Mouse (Mus musculus): ENCODE results near the gene Fam155a. TPM values are rescaled to one million over a fixed set of nuclear protein-coding genes. Genes with fewer than 3 reads are reported as not detected.

The Fam155a gene
- total and polyA plus RNA-seq, 3 experiments, result not detected

- dilution Hi-C loops (cut with MboI; ENCODE audit: extremely low pct_ligation_motif_present, extremely low pct_unique_long_range_greater_than_20kb, low sequenced_read_pairs), result no loop called here
- TF ChIP-seq POLR2A (IDR thresholded peaks at IDR 0.05; ENCODE audit: low read depth, low read length) (no peak), SIN3A (IDR thresholded peaks at IDR 0.05; ENCODE audit: low read length) (no peak), HCFC1 (IDR thresholded peaks at IDR 0.05; ENCODE audit: low read depth, low read length) (no peak), TCF12 (IDR thresholded peaks at IDR 0.05; ENCODE audit: low read depth, low read length) (no peak), CHD1 (IDR thresholded peaks at IDR 0.05; ENCODE audit: low read depth, low read length) (no peak), ELF1 (IDR thresholded peaks at IDR 0.05; ENCODE audit: low read depth, low read length) (no peak), GABPA (IDR thresholded peaks at IDR 0.05; ENCODE audit: insufficient replicate concordance, low read depth, low read length) (no peak), MAZ (IDR thresholded peaks at IDR 0.05; ENCODE audit: low read depth, low read length) (no peak), RAD21 (IDR thresholded peaks at IDR 0.05; ENCODE audit: low read depth, low read length) (no peak), CHD2 (IDR thresholded peaks at IDR 0.05; ENCODE audit: low read length) (no peak), ZMIZ1 (IDR thresholded peaks at IDR 0.05; ENCODE audit: low read depth, low read length) (no peak), ETS1 (conservative IDR thresholded peaks at IDR 0.05; ENCODE audit: low read depth, low read length) (no peak), USF2 (conservative IDR thresholded peaks at IDR 0.05; ENCODE audit: low read depth, low read length) (no peak), ZNF384 (IDR thresholded peaks at IDR 0.05; ENCODE audit: low read depth, low read length) (no peak), POLR2AphosphoS2 (IDR thresholded peaks at IDR 0.05; ENCODE audit: low read depth, low read length) (no peak), SMC3 (IDR thresholded peaks at IDR 0.05; ENCODE audit: low read depth, low read length) (no peak), BHLHE40 (IDR thresholded peaks at IDR 0.05; ENCODE audit: low read depth, low read length) (no peak), IRF4 (IDR thresholded peaks at IDR 0.05; ENCODE audit: low read depth, low read length) (no peak), ZC3H11A (IDR thresholded peaks at IDR 0.05; ENCODE audit: low read depth, low read length) (no peak)
- H3K9ac ChIP-seq (ENCODE audit: insufficient read depth, low read depth), result no peak overlapping the region
- in situ Hi-C loops (cut with MboI; ENCODE audit: low pct_ligation_motif_present, low pct_unique_long_range_greater_than_20kb, low sequenced_read_pairs), result no loop called here
- H3K36me3 ChIP-seq (replicated peaks in 1 of 2; ENCODE audit: control insufficient read depth in 1 of 2, insufficient read depth in 1 of 2, low read length in 1 of 2), result no peaks in the 10 kb centered on the region
- H3K9me3 ChIP-seq (replicated peaks; ENCODE audit: low read length), result peaks cover 59% of the 10 kb centered on the region
- no peak for DNase-seq (ENCODE audit: extremely low read depth)
- no peaks in the 10 kb centered on the region for H3K27me3 ChIP-seq (replicated peaks)
- H3K4me2 ChIP-seq (ENCODE audit: insufficient read depth, low read depth, poor library complexity, severe bottlenecking), result no peak overlapping the region
- no peaks in the 10 kb centered on the region for H3K79me2 ChIP-seq (replicated peaks; ENCODE audit: control insufficient read depth, extremely low read depth, insufficient read depth, poor library complexity, severe bottlenecking)
- H3K4me3 ChIP-seq (replicated peaks in 1 of 3; ENCODE audit: low read depth in 2 of 3, low read length in 2 of 3, poor library complexity in 1 of 3), result no peak overlapping the region
- H3K27ac ChIP-seq (ENCODE audit: insufficient read depth, low read depth), result no peak overlapping the region
- H3K4me1 ChIP-seq (ENCODE audit: control insufficient read depth in 1 of 2, insufficient read depth in 2 of 2), result no peaks in the 10 kb centered on the region
Measured at GRCm38 (mm10) chr8:9342998-9343397, 428.0 kb downstream of the Fam155a start.

- no peak for DNase-seq (ENCODE audit: extremely low read depth)
- Histone ChIP-seq H3K79me2 (replicated peaks; ENCODE audit: control insufficient read depth, extremely low read depth, insufficient read depth, poor library complexity, severe bottlenecking) (no peaks in the 10 kb centered on the region), H3K4me1 (ENCODE audit: control insufficient read depth in 1 of 2, insufficient read depth in 2 of 2) (no peaks in the 10 kb centered on the region), H3K4me3 (replicated peaks in 1 of 3; ENCODE audit: low read depth in 2 of 3, low read length in 2 of 3, poor library complexity in 1 of 3) (no peak overlapping the region), H3K27ac (ENCODE audit: insufficient read depth, low read depth) (no peak overlapping the region), H3K4me2 (ENCODE audit: insufficient read depth, low read depth, poor library complexity, severe bottlenecking) (no peak overlapping the region), H3K27me3 (replicated peaks) (no peaks in the 10 kb centered on the region), H3K9ac (ENCODE audit: insufficient read depth, low read depth) (no peak overlapping the region), H3K36me3 (replicated peaks in 1 of 2; ENCODE audit: control insufficient read depth in 1 of 2, insufficient read depth in 1 of 2, low read length in 1 of 2) (no peaks in the 10 kb centered on the region), H3K9me3 (replicated peaks; ENCODE audit: low read length) (peaks cover 59% of the 10 kb centered on the region)
- in situ Hi-C loops (cut with MboI; ENCODE audit: low pct_ligation_motif_present, low pct_unique_long_range_greater_than_20kb, low sequenced_read_pairs) (no loop called here), dilution Hi-C loops (cut with MboI; ENCODE audit: extremely low pct_ligation_motif_present, extremely low pct_unique_long_range_greater_than_20kb, low sequenced_read_pairs) (no loop called here)
- TF ChIP-seq HCFC1 (IDR thresholded peaks at IDR 0.05; ENCODE audit: low read depth, low read length), result no peak
- no peak for TF ChIP-seq NELFE (IDR thresholded peaks at IDR 0.05; ENCODE audit: low read depth, low read length)
- no peak for TF ChIP-seq CHD1 (IDR thresholded peaks at IDR 0.05; ENCODE audit: low read depth, low read length)
- TF ChIP-seq POLR2AphosphoS2 (IDR thresholded peaks at IDR 0.05; ENCODE audit: low read depth, low read length), result no peak
- TF ChIP-seq ELF1 (IDR thresholded peaks at IDR 0.05; ENCODE audit: low read depth, low read length), result no peak
- TF ChIP-seq KAT2A (IDR thresholded peaks at IDR 0.05; ENCODE audit: insufficient replicate concordance, low read length), result no peak
Measured at GRCm38 (mm10) chr8:9342593-9342992, 428.4 kb downstream of the Fam155a start.
